Mouse (Mus musculus) kidney, embryonic 15.5 days (tissue): Measurements from ENCODE around the gene Gm6899. TPM values are rescaled to one million over a fixed set of nuclear protein-coding genes. Genes with fewer than 3 reads are reported as not detected.

ENCODE experiments used
- ATAC-seq: fragments of 200-750 bp; cut with Nextera tagmentation; replicated peaks from 2 replicates; pipeline ENCODE4 v1.8.0; 2017; ENCODE audit warnings: moderate TSS enrichment; ENCODE audit not compliant: low FRiP score
- H3K27ac ChIP-seq: fragments of 300-500 bp; sonication (generic); 2 replicates; pipeline ENCODE4 v1.5.1; 2015; ENCODE audit warnings: mild to moderate bottlenecking, inconsistent platforms
- H3K27me3 ChIP-seq: fragments of 300-500 bp; sonication (generic); 2 replicates; pipeline ENCODE4 v1.6.1; 2015; ENCODE audit warnings: inconsistent platforms
- H3K36me3 ChIP-seq: fragments of 300-500 bp; sonication (generic); 2 replicates; pipeline ENCODE4 v1.6.1; 2015; ENCODE audit warnings: inconsistent platforms
- H3K4me1 ChIP-seq: fragments of 300-500 bp; sonication (generic); 2 replicates; pipeline ENCODE4 v1.6.1; 2015; ENCODE audit warnings: inconsistent platforms
- H3K4me2 ChIP-seq: fragments of 300-500 bp; sonication (generic); 2 replicates; pipeline ENCODE4 v1.6.1; 2015; ENCODE audit warnings: moderate library complexity, mild to moderate bottlenecking, inconsistent platforms
- H3K4me3 ChIP-seq: fragments of 300-500 bp; sonication (generic); replicated peaks from 2 replicates; pipeline ENCODE4 v1.5.1; 2015; ENCODE audit warnings: mild to moderate bottlenecking, inconsistent platforms
- H3K9ac ChIP-seq: fragments of 300-500 bp; sonication (generic); 2 replicates; pipeline ENCODE4 v1.6.1; 2015; ENCODE audit warnings: mild to moderate bottlenecking, inconsistent platforms
- H3K9me3 ChIP-seq: fragments of 300-500 bp; sonication (generic); replicated peaks from 2 replicates; pipeline ENCODE4 v1.6.1; 2016; ENCODE audit warnings: inconsistent platforms
- WGBS: fragments of 180-500 bp; shearing (Covaris S2); methylation state at CpG from one replicate; pipeline ENCODE4 v1.1.7; 2015; ENCODE audit warnings: mixed read lengths; 5-methylcytosine and 5-hydroxymethylcytosine counted together
- polyA plus RNA-seq: library from polyadenylated mRNA; unstranded; fragments of >200 nt; fragmentation: Nextera tagmentation; extraction: Ambion mirVana; gene quantifications from 2 replicates; pipeline ENCODE4 v1.2.1, GENCODE M21; 2015

Gm6899 gene
- polyA plus RNA-seq, 1 experiment from 2014 or later, result not detected

GRCm38 (mm10) chr11:26598876-26599275, 5.8 kb downstream of the Gm6899 start:
- no peak overlapping the region for H3K9ac ChIP-seq
- 67% methylated on average over 1 of the region's 1 CpGs for WGBS
- H3K27ac ChIP-seq, result no peak overlapping the region
- H3K27me3 ChIP-seq, result no peaks in the 10 kb centered on the region
- no peak for ATAC-seq
- H3K4me1 ChIP-seq, result no peaks in the 10 kb centered on the region
- H3K4me3 ChIP-seq, result no peak overlapping the region
- H3K9me3 ChIP-seq, result no peaks in the 10 kb centered on the region
- no peak overlapping the region for H3K4me2 ChIP-seq
- H3K36me3 ChIP-seq, result no peaks in the 10 kb centered on the region

GRCm38 (mm10) chr11:26600692-26601091, 7.7 kb downstream of the Gm6899 start:
- 79% methylated on average over 4 of the region's 4 CpGs for WGBS
- Histone ChIP-seq H3K9ac (no peak overlapping the region), H3K27me3 (no peaks in the 10 kb centered on the region), H3K4me3 (no peak overlapping the region), H3K4me2 (no peak overlapping the region), H3K9me3 (no peaks in the 10 kb centered on the region), H3K27ac (no peak overlapping the region), H3K36me3 (no peaks in the 10 kb centered on the region), H3K4me1 (no peaks in the 10 kb centered on the region)
- no peak for ATAC-seq

- Histone ChIP-seq H3K36me3 (no peaks in the 10 kb centered on the region), H3K4me3 (no peak overlapping the region), H3K9me3 (no peaks in the 10 kb centered on the region), H3K9ac (no peak overlapping the region), H3K27ac (no peak overlapping the region), H3K4me1 (no peaks in the 10 kb centered on the region), H3K4me2 (no peak overlapping the region), H3K27me3 (no peaks in the 10 kb centered on the region)
- no peak for ATAC-seq
- 91% methylated on average over 2 of the region's 2 CpGs for WGBS
These were observed 8.6 kb downstream of the Gm6899 start for GRCm38 (mm10) chr11:26601571-26602175.

GRCm38 (mm10) chr11:26604061-26604655, 11.1 kb downstream of the Gm6899 start:
- Histone ChIP-seq H3K4me1 (no peaks in the 10 kb centered on the region), H3K27me3 (no peaks in the 10 kb centered on the region), H3K9ac (no peak overlapping the region), H3K36me3 (no peaks in the 10 kb centered on the region), H3K27ac (no peak overlapping the region), H3K4me2 (no peak overlapping the region), H3K4me3 (no peak overlapping the region), H3K9me3 (no peaks in the 10 kb centered on the region)
- ATAC-seq, result no peak
- 82% methylated on average over 1 of the region's 1 CpGs for WGBS

DNA sequence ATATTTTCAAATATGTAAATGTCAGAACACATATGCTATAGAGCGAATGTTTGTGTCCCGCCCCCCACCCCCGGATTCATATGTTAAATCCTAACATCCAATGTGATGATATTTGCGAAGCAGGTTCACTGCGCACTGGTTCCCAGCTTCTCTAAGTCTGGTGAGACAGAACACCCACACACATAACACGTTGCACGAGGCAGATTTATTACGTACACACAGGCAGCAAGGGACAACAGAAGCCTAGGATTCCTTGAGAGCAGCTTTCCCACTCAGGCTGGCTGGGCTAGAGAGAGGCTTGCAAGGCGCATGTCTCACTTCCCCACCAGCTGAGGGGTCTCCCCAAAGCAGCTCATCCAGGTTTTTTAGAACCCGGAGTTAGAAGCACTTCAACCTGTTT, 15.8 kb downstream of the Gm6899 start:
- WGBS, result 55% methylated on average over 10 of the region's 10 CpGs
- no peaks in the 10 kb centered on the region for H3K36me3 ChIP-seq
- no peaks in the 10 kb centered on the region for H3K4me1 ChIP-seq
- ATAC-seq, result no peak
- H3K4me2 ChIP-seq, result no peak overlapping the region
- H3K27ac ChIP-seq, result no peak overlapping the region
- no peaks in the 10 kb centered on the region for H3K9me3 ChIP-seq
- no peak overlapping the region for H3K9ac ChIP-seq
- no peak overlapping the region for H3K4me3 ChIP-seq
- H3K27me3 ChIP-seq, result no peaks in the 10 kb centered on the region

DNA sequence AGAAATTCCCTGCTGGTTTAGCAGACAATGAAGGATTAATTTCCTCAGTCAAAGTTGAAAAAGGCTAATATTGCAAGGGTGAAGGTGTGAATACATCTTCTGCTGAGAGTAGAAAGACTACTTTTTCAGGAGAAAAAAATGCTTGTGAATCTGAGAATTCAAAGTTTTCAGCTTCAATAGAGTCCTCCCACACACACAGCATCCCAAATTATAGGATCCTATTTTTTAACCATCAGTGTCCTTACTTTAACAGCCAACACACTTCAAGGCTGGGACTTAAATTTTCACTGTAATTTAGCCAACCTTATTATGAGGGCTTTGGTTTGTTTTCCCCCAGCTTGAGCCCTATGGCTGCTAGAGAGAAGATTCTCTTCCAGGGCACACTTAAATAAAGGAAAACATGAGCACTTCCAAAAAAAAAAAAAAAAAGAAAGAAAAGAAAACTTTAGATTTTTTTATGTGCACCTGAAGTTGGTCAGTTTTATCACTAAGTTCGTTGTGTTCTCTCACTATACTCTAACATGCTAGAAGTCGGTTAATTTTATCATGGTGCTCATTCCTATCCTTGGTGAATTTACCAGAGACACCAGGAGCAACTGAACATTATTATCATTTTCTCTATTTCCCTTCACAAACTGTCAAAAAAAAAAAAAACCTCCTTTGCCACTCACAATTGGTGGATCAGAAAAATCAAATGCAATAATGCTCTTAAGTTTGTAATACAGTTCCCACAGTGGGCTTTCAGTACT, 25.6 kb downstream of the Gm6899 start:
- Histone ChIP-seq H3K36me3 (no peaks in the 10 kb centered on the region), H3K9ac (no peak overlapping the region), H3K9me3 (no peaks in the 10 kb centered on the region), H3K4me2 (no peak overlapping the region), H3K4me1 (no peaks in the 10 kb centered on the region), H3K4me3 (no peak overlapping the region), H3K27me3 (no peaks in the 10 kb centered on the region), H3K27ac (no peak overlapping the region)
- 90% methylated on average over 2 of the region's 2 CpGs for WGBS
- ATAC-seq, result no peak

GRCm38 (mm10) chr11:26622727-26623126, 29.7 kb downstream of the Gm6899 start:
- no peak for ATAC-seq
- no peaks in the 10 kb centered on the region for H3K9me3 ChIP-seq
- WGBS, result 73% methylated on average over 5 of the region's 5 CpGs
- H3K27ac ChIP-seq, result no peak overlapping the region
- H3K4me3 ChIP-seq, result no peak overlapping the region
- no peak overlapping the region for H3K4me2 ChIP-seq
- no peaks in the 10 kb centered on the region for H3K36me3 ChIP-seq
- H3K27me3 ChIP-seq, result no peaks in the 10 kb centered on the region
- no peaks in the 10 kb centered on the region for H3K4me1 ChIP-seq
- no peak overlapping the region for H3K9ac ChIP-seq

GRCm38 (mm10) chr11:26636239-26636638, 43.2 kb downstream of the Gm6899 start:
- 67% methylated on average over 1 of the region's 1 CpGs for WGBS
- no peaks in the 10 kb centered on the region for H3K27me3 ChIP-seq
- H3K36me3 ChIP-seq, result no peaks in the 10 kb centered on the region
- no peak overlapping the region for H3K9ac ChIP-seq
- no peak overlapping the region for H3K4me2 ChIP-seq
- no peak overlapping the region for H3K27ac ChIP-seq
- no peak overlapping the region for H3K4me3 ChIP-seq
- no peak for ATAC-seq
- H3K4me1 ChIP-seq, result no peaks in the 10 kb centered on the region
- H3K9me3 ChIP-seq, result no peaks in the 10 kb centered on the region

GRCm38 (mm10) chr11:26640314-26640785, 47.3 kb downstream of the Gm6899 start:
- Histone ChIP-seq H3K27me3 (no peaks in the 10 kb centered on the region), H3K36me3 (no peaks in the 10 kb centered on the region), H3K9ac (no peak overlapping the region), H3K9me3 (no peaks in the 10 kb centered on the region), H3K27ac (no peak overlapping the region), H3K4me2 (no peak overlapping the region), H3K4me1 (no peaks in the 10 kb centered on the region), H3K4me3 (no peak overlapping the region)
- 66% methylated on average over 8 of the region's 8 CpGs for WGBS
- no peak for ATAC-seq

DNA sequence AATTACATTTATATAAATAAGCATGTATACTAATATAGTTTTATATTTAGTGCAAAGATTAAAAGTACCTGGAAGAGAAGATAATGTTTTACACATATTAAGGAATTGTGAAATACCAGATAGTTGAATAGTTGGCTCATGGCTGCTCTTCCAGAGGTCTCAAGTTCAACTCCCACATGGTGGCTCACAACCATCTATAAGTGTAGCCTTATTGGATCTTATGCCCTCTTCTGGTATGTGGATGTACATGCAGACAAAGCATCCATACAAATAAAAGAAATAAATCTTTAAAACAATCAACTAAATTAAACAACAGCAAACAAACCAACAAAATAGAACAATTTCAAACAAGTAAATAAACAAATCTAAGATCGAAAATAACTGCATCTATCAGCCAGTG, 49.1 kb downstream of the Gm6899 start:
- no peaks in the 10 kb centered on the region for H3K4me1 ChIP-seq
- H3K9me3 ChIP-seq, result no peaks in the 10 kb centered on the region
- H3K27me3 ChIP-seq, result no peaks in the 10 kb centered on the region
- H3K27ac ChIP-seq, result no peak overlapping the region
- 84% methylated on average over 1 of the region's 1 CpGs for WGBS
- ATAC-seq, result no peak
- H3K9ac ChIP-seq, result no peak overlapping the region
- H3K4me2 ChIP-seq, result no peak overlapping the region
- no peak overlapping the region for H3K4me3 ChIP-seq
- no peaks in the 10 kb centered on the region for H3K36me3 ChIP-seq
